Mouse (Mus musculus): Measurements from ENCODE around the gene Scrn3.

Gene Scrn3

GRCm38 (mm10) chr2:73380298-73380975 is 68.0 kb downstream of the Scrn3 start:
- DNase-seq (ENCODE audit: low read depth, low spot score): no peak

DNA sequence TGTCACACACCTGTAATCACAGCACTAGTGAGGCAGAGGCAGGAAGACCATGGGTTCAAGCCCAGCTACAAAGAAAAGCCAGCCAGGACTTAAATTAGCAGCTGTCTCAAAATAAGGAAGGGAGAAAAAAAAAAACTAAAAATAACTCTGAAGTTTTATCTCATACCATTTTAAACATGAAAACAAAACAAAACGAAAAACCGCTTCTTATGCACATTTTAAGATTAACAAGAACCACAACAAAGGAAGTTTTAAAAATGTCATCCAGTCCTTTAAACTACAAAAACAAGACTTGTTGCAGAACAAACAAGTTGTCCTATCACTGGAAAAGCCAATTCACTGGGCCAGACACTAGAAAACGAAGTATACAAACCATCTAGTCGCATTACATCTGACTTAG is 72.8 kb downstream of the Scrn3 start:
- DNase-seq (ENCODE audit: low read depth, low spot score): no peak

DNA sequence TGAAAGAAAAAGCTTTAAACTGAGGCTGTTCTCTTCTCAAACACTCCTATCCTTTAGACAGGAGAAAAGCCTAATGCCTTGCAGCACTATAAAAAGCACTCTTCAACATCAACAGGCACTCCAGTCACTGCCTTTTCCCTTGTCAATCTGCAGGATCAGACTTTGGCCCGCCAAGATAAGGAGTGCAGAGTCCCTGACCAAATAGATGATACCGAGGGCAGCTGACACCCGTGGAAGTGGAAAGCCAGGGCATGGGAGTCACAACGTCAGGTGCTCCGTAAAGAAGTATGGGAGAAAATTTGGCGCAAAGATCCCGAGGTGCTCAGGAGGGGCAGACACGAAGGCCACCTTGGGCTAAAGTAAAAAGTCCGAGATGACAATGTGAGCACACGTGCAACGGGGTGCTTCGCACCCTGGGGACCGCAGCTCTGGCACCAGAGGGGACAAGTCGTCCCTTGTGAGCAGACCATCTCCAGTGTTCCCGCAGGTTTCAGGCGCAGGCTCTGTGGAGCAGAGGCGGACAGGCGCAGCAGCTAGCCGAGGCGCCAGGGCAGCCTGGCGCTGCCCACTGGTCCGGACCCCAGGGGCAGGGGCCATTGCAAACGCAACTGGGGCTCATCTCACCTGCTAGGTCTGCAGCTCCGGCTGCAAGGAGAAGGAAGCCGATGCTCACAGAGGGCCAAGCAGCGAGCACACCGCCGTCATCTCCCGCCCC is 73.4 kb downstream of the Scrn3 start:
- no peak for DNase-seq (ENCODE audit: low read depth, low spot score)

DNA sequence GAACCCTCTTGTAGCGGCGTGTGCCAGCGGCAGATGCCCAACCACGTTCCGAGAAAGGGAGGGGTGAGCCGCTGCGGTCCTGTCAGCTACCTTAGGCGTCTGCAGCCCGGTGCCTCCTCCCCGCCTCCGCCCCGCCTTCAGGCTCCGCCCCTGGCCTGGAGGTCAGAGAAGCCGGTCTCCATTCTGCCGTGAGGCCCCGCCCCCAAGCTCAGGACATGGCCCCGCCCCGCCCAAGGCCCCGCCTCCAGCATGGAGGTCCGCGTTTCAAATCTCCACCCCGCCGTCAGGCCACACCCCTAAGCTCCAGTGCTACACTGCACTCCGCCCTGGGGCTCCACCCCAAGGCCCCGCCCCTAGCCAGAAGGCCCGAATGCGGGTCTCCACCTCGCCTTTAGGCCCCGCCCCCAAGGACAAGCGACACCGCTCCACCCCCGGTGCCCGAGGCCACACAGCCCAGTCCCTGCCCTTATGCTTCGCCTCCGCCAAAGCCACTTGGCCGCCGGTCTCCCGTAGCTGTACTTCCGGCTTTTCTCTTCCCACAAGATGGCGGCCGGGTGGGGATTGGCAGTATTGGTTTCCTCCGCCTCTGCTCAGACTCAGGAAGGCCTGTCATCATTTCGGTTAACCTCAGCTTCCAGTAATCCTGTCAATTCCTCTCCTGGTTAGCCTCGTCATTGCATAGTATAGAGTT is 74.1 kb downstream of the Scrn3 start, which contains the start of gene Gpr155:
Gene Gpr155, minus strand, starts transcription at position 217 of the 691 bp plus-strand sequence.
- DNase-seq (ENCODE audit: low read depth, low spot score): peak; percentile 90
